Mouse (Mus musculus) bone marrow macrophage, adult 2 months (primary cell): ENCODE data around the gene Tedc1.

Experiments used
- CTCF ChIP-seq: IDR thresholded peaks from 2 replicates; pipeline ENCODE4 v1.5.1; 2012; ENCODE audit warnings: low read depth, mild to moderate bottlenecking, low read length, moderate library complexity
- POLR2A ChIP-seq: IDR thresholded peaks from 2 replicates; pipeline ENCODE4 v1.6.1; 2012; ENCODE audit warnings: mild to moderate bottlenecking, low read depth, low read length, borderline replicate concordance

- TF ChIP-seq POLR2A, result no peak
- TF ChIP-seq CTCF, result no peak
These were observed 4.0 kb upstream of the Tedc1 start for GRCm38 (mm10) chr12:113152272-113152661.
